Mouse (Mus musculus) brain, adult 2 months (tissue): ENCODE measurements around the gene Atp12a.

Experiments
- DNase-seq: peaks from one replicate; pipeline ENCODE4 v3.0.0; 2011; ENCODE audit warnings: low read depth, low spot score

The Atp12a gene

DNA sequence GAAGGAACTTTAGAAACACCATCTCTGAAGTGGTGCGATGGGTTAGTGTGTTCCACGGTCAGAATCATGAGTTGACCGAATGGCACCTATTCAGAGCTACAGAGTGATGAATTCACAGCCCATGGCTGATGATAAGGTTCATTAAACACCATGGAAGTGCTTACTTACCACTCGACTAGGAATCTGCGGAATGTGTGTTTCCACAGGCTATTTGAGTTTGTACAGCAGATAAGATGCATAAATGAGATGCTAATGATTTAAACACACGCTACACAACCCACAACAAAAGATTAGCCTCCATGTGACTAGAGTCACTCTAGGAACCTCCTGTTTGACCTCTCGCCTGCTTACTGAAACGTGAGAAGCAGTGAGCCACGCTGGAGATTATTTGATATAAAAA, 14.5 kb downstream of the Atp12a start:
- DNase-seq, result no peak

DNA sequence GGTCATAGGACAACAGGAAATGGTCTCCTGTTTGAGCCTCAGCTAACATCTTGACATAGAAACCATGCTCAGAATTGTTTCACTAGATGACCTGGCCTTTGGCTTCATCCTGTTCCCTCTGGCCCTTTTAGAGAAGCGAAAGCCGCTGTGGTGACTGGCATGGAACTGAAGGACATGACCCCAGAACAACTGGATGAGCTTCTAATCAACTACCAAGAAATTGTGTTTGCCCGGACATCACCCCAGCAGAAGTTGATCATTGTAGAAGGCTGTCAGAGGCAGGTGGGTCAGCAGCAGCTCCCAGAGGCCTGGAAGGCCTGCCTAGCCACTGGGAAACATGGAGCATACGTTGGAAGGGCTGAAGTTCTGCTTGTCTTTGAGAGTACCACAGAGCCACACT, 17.5 kb downstream of the Atp12a start:
- DNase-seq, result no peak

DNA sequence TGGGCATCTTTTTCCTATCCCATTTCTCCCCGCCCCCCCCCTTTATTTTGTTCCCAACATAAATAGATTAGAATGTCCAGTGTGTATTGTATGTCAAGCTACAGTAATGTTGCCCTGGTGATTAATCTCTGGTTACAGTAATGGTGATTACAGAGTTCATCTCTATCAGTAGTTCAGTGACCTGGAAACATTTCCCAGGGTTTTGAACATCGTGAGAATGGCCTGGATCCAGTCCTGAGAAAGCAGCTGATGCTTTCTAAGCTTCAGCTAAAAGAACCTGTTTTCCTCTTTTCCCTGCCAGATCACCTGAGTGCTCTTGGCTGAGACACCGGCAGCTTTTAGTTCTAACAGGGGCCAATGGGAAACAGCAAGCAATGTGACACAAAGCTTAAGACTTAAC, 25.4 kb downstream of the Atp12a start:
- peak; percentile 42 for DNase-seq

DNA sequence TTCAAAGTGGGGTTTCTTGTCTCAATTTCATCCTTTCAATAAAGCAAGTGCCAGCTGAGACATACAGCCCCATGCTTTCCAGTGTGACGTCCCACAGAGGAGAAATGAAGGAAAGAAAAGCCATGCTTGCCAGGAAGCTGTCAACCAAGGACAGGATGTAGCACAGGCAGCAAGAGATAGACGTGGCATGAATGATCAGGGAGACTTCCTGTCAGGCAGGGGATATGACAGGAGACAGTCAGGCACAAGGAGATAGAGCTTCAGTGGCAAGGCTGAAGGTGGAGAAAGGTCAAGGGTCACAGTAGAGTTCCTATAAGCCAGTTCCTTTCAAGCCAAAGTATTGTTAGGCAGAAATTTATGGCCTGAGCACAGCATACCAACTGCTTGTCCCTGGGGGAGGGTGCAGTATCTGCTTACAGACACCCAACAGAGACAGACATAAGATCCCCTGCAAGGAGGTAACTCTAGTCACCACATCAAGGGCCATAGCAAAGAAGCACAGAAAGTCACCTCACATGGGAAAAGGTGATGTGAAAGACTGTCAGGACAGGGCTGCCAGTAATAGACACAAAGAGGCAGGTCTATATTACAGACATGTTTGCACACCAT, 28.9 kb downstream of the Atp12a start:
- no peak for DNase-seq

DNA sequence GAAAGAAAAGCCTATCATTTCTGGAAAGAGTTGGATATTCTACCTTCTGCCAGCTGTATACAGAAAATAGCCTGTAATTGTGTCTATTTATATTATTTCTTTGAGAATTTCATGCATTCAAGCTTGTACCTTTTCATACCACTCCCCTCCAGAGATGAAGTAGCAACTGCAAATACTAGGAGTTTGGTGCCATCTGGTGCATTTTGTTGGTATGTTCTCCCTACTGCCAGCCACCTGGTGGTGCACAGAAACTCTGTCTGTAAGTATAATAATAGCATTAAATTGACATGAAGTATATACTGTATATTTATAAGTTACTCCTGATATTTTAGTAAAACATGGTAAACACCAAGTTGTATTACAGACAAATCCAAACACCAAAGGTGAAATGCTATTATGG, 33.1 kb downstream of the Atp12a start:
- peak; percentile 64 for DNase-seq

DNA sequence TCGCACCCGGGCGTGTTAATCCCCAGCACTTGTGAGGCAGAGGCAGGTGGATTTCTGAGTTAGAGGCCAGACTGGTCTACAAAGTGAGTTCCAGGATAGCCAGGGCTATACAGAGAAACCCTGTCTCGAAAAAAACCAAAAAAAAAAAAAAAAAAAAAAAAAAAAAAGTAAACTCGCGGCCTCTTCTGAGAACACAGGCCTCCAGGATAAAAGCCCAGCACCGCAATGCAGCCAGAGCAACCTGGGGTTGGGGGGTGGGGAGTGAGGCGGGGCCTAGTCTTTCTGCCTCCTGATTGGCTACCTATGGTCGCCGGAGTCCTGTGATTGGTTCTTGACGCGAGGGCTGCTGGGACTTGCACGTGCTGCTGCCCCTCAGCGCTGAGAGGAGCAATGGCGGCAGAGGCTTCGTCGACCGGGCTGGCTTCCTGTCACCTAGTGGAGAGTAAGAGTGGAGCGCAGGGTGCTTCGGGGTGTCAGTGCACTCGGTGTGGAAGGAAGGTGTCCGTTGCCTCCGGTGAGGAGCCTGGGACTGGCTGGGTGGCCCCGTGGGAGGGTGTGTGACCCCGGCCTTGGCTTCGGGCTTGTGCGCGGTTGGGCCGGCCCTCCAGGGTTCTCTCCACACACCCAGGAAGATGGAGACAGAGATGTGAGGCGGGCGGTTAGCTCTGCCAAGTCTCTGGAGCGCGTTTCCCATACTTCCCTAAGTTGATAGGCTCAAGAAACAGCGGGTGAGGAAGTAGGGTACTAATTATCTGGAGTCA, 37.6 kb downstream of the Atp12a start, which contains the start of gene Rnf17:
Rnf17 (plus strand) TSS at position 271 of the 761 bp plus-strand sequence.
- peak; percentile 2 for DNase-seq

DNA sequence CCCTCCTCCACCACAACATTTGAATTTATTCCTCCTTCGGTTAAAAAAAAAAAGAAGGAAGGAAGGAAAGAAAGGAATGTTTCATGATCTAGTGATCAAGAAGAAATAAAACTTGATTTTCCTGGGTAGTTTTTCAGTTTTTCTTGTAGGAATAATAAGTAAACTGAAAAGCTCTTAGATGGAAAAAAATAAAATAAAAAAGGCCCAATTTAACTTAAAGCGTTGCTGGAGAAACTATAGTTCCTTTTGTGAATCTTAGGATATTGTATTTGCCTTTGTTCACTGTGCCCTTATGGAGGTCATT, 38.2 kb downstream of the Atp12a start:
- no peak for DNase-seq
